Mouse (Mus musculus) MEL (cell line): ENCODE data around the gene Mpig6b.

Experiments
- CTCF ChIP-seq, 3 experiments: IDR thresholded peaks in 2 of 3; conservative IDR thresholded peaks in 1 of 3; 2 replicates each; pipeline ENCODE4 v1.5.1; 2011 to 2012; ENCODE audit warnings: low read length in 3 of 3, low read depth in 2 of 3, mild to moderate bottlenecking in 2 of 3, improper control_type of control experiment in 1 of 3, inconsistent platforms in 1 of 3, mixed read lengths in 1 of 3, moderate library complexity in 1 of 3; ENCODE audit not compliant: control insufficient read depth in 1 of 3, insufficient read depth in 1 of 3, poor library complexity in 1 of 3, severe bottlenecking in 1 of 3
- ETS1 ChIP-seq: IDR thresholded peaks from 2 replicates; pipeline ENCODE4 v1.6.1; 2012; ENCODE audit warnings: low read depth, mild to moderate bottlenecking, inconsistent platforms, low read length, improper control_type of control experiment, moderate library complexity
- SMC3 ChIP-seq: IDR thresholded peaks from 2 replicates; pipeline ENCODE4 v1.6.1; 2011; ENCODE audit warnings: low read depth, low read length, improper control_type of control experiment

GRCm38 (mm10) chr17:35058316-35058715 lies 7.7 kb downstream of the Mpig6b start:
- TF ChIP-seq CTCF (IDR thresholded peaks at IDR 0.05 in 2 of 3, conservative IDR thresholded peaks at IDR 0.05 in 1 of 3; ENCODE audit: control insufficient read depth in 1 of 3, insufficient read depth in 1 of 3, low read depth in 2 of 3, low read length in 3 of 3, poor library complexity in 1 of 3, severe bottlenecking in 1 of 3), result no peak
- TF ChIP-seq SMC3, result no peak
- no peak for TF ChIP-seq ETS1
